Mouse (Mus musculus): ENCODE measurements around the gene Drosha. TPM values are rescaled to one million over a fixed set of nuclear protein-coding genes. Genes with fewer than 3 reads are reported as not detected.
"Not testable (repeated sequence)": the region's sequence is repeated elsewhere in the genome, so short reads cannot be mapped to it uniquely, and the experiment has no call there.

Drosha gene
- polyA plus RNA-seq, 1 experiment from 2014 or later, result 22.3 TPM

DNA sequence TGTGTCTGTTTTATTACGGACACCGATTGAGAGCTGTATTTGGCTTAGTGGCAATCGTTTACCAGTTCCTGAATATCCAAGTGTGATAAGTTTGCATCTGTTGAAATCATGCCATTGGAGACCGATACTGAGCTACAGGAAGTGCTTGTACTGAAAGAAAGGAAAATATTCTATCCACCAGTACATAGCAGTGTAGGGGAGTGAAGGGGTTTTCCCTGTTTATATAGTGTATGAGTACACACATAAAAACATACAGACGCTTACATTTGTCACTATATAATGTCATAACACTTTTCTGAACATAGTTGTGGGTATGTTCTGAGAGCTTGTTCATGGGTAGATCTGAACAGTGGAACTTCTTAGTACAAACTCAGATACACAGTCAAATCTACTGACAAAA lies 106.9 kb downstream of the Drosha start:
- WGBS, result 77% methylated on average over 5 of the region's 5 CpGs
- no peak for TF ChIP-seq CTCF (IDR thresholded peaks at IDR 0.05; ENCODE audit: low read depth)
- no peak overlapping the region for H3K4me3 ChIP-seq (replicated peaks; ENCODE audit: low read depth, low read length)

GRCm38 (mm10) chr15:12936217-12936732 lies 111.7 kb downstream of the Drosha start:
- Histone ChIP-seq H3K9me3 (replicated peaks; ENCODE audit: low read length) (no peaks in the 10 kb centered on the region), H3K4me2 (ENCODE audit: low read length) (no peak overlapping the region), H3K4me3 (replicated peaks; ENCODE audit: low read depth, low read length) (no peak overlapping the region), H3K4me1 (replicated peaks; ENCODE audit: insufficient read depth, low read length) (no peaks in the 10 kb centered on the region), H3K36me3 (ENCODE audit: insufficient read depth, low read length) (no peaks in the 10 kb centered on the region), H3K27ac (no peak overlapping the region), H3K9ac (ENCODE audit: low read depth, low read length) (no peak overlapping the region), H3K27me3 (ENCODE audit: insufficient read depth, low read length) (no peaks in the 10 kb centered on the region)
- TF ChIP-seq CTCF (IDR thresholded peaks at IDR 0.05; ENCODE audit: low read depth), result no peak
- ATAC-seq (replicated peaks; ENCODE audit: low FRiP score, low read depth) (0 out of 2 replicates have a peak, but pooled peaks have one; percentile 40), DNase-seq (ENCODE audit: low spot score) (no peak)
- 81% methylated on average over 10 of the region's 10 CpGs for WGBS

More for the DNA sequence above, 106.9 kb downstream of the Drosha start:
- Histone ChIP-seq H3K27ac (no peak overlapping the region), H3K4me1 (replicated peaks; ENCODE audit: insufficient read depth, low read length) (no peaks in the 10 kb centered on the region), H3K36me3 (ENCODE audit: insufficient read depth, low read length) (peaks cover 23% of the 10 kb centered on the region), H3K27me3 (ENCODE audit: insufficient read depth, low read length) (no peaks in the 10 kb centered on the region), H3K9ac (ENCODE audit: low read depth, low read length) (no peak overlapping the region), H3K9me3 (replicated peaks; ENCODE audit: low read length) (no peaks in the 10 kb centered on the region), H3K4me2 (ENCODE audit: low read length) (no peak overlapping the region)
- ATAC-seq (replicated peaks; ENCODE audit: low FRiP score, low read depth), result no peak
- DNase-seq (ENCODE audit: low spot score), result no peak

- H3K9me3 ChIP-seq (replicated peaks; ENCODE audit: low read length); H3K4me2 ChIP-seq (ENCODE audit: low read length); H3K4me3 ChIP-seq (replicated peaks; ENCODE audit: low read depth, low read length); H3K27ac ChIP-seq; H3K4me1 ChIP-seq (replicated peaks; ENCODE audit: insufficient read depth, low read length); ATAC-seq (replicated peaks; ENCODE audit: low FRiP score, low read depth); H3K36me3 ChIP-seq (ENCODE audit: insufficient read depth, low read length); DNase-seq (ENCODE audit: low spot score); H3K27me3 ChIP-seq (ENCODE audit: insufficient read depth, low read length); H3K9ac ChIP-seq (ENCODE audit: low read depth, low read length): not testable (repeated sequence)
- 86% methylated on average over 3 of the region's 3 CpGs for WGBS
These were observed 112.7 kb downstream of the Drosha start for GRCm38 (mm10) chr15:12937326-12937725.

DNA sequence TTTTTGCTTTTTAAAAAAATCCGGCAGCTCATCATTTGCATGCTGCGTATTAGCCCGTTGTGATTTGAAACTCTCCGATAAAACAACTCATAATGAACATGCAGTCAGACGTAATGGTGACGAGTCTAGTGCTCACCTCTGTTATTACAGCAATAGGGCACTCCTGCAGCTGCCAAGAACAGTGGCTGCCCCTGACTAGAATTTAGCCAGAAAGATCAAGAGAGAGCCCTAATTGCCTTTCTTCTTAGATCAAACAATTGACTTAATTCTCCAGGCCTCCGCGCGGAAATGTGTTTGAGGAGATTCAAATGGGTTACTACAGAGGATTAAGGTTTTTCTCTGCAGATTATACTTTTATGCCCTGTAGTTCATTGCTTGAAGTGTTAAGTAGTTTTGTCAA lies 116.5 kb downstream of the Drosha start:
- TF ChIP-seq CTCF (IDR thresholded peaks at IDR 0.05; ENCODE audit: low read depth), result no peak
- H3K4me3 ChIP-seq (replicated peaks; ENCODE audit: low read depth, low read length), result no peak overlapping the region
- H3K9me3 ChIP-seq (replicated peaks; ENCODE audit: low read length), result no peaks in the 10 kb centered on the region
- no peak for ATAC-seq (replicated peaks; ENCODE audit: low FRiP score, low read depth)
- no peak overlapping the region for H3K9ac ChIP-seq (ENCODE audit: low read depth, low read length)
- H3K27me3 ChIP-seq (ENCODE audit: insufficient read depth, low read length), result no peaks in the 10 kb centered on the region
- DNase-seq (ENCODE audit: low spot score), result no peak
- H3K4me1 ChIP-seq (replicated peaks; ENCODE audit: insufficient read depth, low read length), result no peaks in the 10 kb centered on the region
- no peaks in the 10 kb centered on the region for H3K36me3 ChIP-seq (ENCODE audit: insufficient read depth, low read length)
- no peak overlapping the region for H3K27ac ChIP-seq
- WGBS, result 52% methylated on average over 9 of the region's 9 CpGs
- H3K4me2 ChIP-seq (ENCODE audit: low read length), result no peak overlapping the region

DNA sequence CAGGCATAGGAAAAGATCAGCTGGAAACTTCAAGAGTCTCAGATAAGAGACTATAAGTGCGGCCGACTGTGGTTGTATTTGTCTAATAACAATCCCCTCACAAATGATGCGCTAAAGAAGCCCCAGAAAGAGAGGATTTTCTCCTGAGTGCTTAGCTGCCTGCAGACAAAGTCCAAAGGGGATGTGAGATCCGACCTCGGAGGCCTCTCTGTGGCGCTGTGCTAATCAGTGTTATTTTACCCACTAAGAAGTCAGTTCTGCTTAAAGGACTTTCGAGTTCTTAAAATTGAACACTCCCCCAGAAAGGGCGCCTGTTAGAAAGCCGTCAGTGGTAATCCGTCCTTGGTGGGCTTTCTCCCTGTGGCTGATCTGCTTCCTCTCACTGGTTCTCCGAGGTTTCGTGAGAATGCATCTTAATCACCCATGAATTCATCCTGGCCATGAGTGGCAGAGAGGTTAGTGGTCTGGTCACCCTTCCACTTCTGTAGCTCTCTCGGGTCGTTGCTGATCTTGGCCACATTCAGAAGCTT lies 117.1 kb downstream of the Drosha start:
- no peak for ATAC-seq (replicated peaks; ENCODE audit: low FRiP score, low read depth)

GRCm38 (mm10) chr15:12942424-12942823 lies 117.8 kb downstream of the Drosha start:
- Histone ChIP-seq H3K27ac (no peak overlapping the region), H3K27me3 (ENCODE audit: insufficient read depth, low read length) (no peaks in the 10 kb centered on the region), H3K4me1 (replicated peaks; ENCODE audit: insufficient read depth, low read length) (no peaks in the 10 kb centered on the region), H3K4me2 (ENCODE audit: low read length) (no peak overlapping the region), H3K9ac (ENCODE audit: low read depth, low read length) (no peak overlapping the region), H3K36me3 (ENCODE audit: insufficient read depth, low read length) (no peaks in the 10 kb centered on the region), H3K4me3 (replicated peaks; ENCODE audit: low read depth, low read length) (no peak overlapping the region), H3K9me3 (replicated peaks; ENCODE audit: low read length) (no peaks in the 10 kb centered on the region)
- ATAC-seq (replicated peaks; ENCODE audit: low FRiP score, low read depth), result no peak
- DNase-seq (ENCODE audit: low spot score), result no peak
- no peak for TF ChIP-seq CTCF (IDR thresholded peaks at IDR 0.05; ENCODE audit: low read depth)
- 78% methylated on average over 4 of the region's 4 CpGs for WGBS

More for the DNA sequence above, 117.1 kb downstream of the Drosha start:
- Histone ChIP-seq H3K27me3 (ENCODE audit: insufficient read depth, low read length) (no peaks in the 10 kb centered on the region), H3K4me1 (replicated peaks; ENCODE audit: insufficient read depth, low read length) (no peaks in the 10 kb centered on the region), H3K36me3 (ENCODE audit: insufficient read depth, low read length) (no peaks in the 10 kb centered on the region), H3K27ac (no peak overlapping the region), H3K9ac (ENCODE audit: low read depth, low read length) (no peak overlapping the region), H3K4me3 (replicated peaks; ENCODE audit: low read depth, low read length) (no peak overlapping the region), H3K4me2 (ENCODE audit: low read length) (no peak overlapping the region), H3K9me3 (replicated peaks; ENCODE audit: low read length) (no peaks in the 10 kb centered on the region)
- TF ChIP-seq CTCF (IDR thresholded peaks at IDR 0.05; ENCODE audit: low read depth), result no peak
- DNase-seq (ENCODE audit: low spot score), result no peak
- WGBS, result 24% methylated on average over 14 of the region's 14 CpGs

GRCm38 (mm10) chr15:12958051-12958450 lies 133.4 kb downstream of the Drosha start:
- ATAC-seq (replicated peaks; ENCODE audit: low FRiP score, low read depth) (no peak), DNase-seq (ENCODE audit: low spot score) (no peak)
- TF ChIP-seq CTCF (IDR thresholded peaks at IDR 0.05; ENCODE audit: low read depth), result no peak
- H3K4me2 ChIP-seq (ENCODE audit: low read length), result no peak overlapping the region
- no peak overlapping the region for H3K27ac ChIP-seq
- H3K9ac ChIP-seq (ENCODE audit: low read depth, low read length), result no peak overlapping the region
- no peaks in the 10 kb centered on the region for H3K36me3 ChIP-seq (ENCODE audit: insufficient read depth, low read length)
- H3K27me3 ChIP-seq (ENCODE audit: insufficient read depth, low read length), result no peaks in the 10 kb centered on the region
- H3K4me1 ChIP-seq (replicated peaks; ENCODE audit: insufficient read depth, low read length), result no peaks in the 10 kb centered on the region
- no peak overlapping the region for H3K4me3 ChIP-seq (replicated peaks; ENCODE audit: low read depth, low read length)
- H3K9me3 ChIP-seq (replicated peaks; ENCODE audit: low read length), result no peaks in the 10 kb centered on the region
- WGBS, result 83% methylated on average over 5 of the region's 5 CpGs
